Mouse (Mus musculus): ENCODE results near the gene Garnl3. TPM values are rescaled to one million over a fixed set of nuclear protein-coding genes. Genes with fewer than 3 reads are reported as not detected.

The Garnl3 gene
- total RNA-seq (2021) = 10 to 100 TPM; 28.7 to 37.6 TPM
- long read RNA-seq, partial matches to known transcripts = 3 of 34 reads
- long read RNA-seq, other reads (novel, unspliced or antisense) = 23 of 34 reads

DNA sequence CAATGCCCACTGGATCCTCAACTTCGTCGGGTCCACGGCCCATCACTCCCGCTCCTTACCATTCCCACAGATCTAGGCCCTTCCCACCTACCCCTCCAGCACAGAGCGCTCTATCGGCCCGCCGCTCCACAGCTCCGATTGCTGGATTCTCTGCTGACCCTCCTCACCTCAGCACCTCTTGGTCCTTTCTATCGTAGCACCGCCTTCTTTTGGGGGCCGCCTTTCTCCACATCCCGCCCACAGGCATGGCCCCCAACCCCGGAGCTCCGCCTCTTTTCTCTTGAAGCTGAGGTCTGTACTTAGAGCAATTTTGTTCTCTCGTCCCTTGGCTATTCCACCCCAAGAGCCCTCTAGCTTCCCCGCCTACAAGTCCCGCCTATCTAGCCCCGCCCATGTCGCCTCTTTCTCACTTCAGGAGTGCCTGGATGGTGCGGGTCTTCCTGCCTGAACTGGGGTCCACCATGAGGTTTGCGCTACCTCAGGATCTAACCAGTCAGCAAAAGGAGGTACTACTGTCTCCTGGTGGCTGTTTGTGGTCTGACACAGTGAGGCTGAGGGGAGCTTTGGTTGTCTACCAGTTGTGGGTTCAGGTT, at the start of gene Garnl3:
Gene Garnl3 (minus strand): TSS at position 155 of the 593 bp plus-strand sequence.
- peak; percentile 59 to 70 for DNase-seq (ENCODE audit: low spot score in 2 of 2)

DNA sequence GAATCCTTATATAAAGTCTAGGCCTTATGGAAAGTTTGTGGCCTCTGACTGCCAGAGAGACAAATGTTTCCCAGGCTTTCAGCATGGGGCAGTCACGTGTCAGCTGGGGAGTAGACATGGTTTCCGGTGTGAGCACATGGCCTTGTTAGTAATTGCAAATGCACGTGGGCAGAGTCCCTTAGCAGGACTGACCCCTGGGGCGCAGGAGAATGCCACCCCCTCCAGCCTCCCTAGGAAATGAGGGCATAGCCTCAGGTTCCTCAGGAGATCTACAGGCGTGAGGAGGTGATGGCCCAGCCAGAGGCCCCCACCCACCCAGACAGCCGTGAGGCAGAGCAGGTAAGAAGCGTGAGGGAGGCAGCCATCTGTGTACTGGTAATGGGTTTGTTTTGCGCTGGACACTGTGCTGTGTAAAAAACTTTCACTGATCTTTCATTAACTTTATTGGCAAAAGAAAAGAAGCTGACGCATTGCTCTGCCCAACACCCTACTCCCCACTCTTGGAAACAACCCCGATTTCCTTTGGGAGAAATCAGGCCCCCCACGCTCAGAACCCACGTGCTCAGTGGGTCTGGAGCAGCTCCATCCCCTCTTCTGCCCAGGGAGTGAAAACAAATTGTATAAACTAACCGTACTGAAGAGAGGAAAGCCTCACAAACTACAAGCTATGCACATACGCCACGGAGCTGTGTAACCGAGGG, 48.6 kb upstream of the Garnl3 start:
- DNase-seq (ENCODE audit: low spot score in 2 of 2) = peak; percentile 47 to 52

DNA sequence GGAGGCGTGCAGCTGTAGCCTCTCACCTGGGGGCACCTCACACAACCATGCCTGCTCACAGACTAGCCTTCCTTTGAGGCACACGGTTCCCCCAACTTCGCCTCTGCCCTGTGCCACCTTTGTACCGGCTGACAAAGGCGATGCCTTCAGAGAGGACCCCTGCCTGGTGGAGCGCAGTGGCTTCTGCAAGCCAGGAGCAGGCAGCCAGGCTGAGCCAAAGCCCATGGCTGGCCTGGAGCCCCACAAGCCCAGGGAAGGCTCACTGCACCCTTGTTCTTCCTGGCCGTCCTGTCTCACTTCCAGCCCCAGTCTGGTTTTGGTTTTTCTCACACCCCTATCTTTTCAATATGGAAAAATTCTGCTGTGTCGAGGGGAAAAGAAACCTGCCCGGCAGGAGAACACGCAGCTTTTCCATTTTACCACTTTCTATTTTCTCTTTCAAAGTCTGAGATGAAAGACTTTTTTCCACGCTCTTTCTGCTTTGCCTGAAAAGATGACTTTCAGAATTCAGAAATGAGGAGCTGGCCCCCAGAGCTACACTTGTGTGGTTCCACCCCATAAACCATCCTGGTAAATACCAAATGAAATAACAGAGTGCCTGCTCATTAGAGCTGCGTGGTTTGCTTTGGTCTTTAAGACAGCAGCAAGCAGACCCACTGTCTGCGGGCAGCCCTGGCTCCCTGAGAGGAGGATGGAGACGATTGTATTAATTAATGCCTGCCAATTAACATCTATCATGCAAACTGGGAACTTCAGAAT, 47.9 kb upstream of the Garnl3 start:
- no peak for DNase-seq (ENCODE audit: low spot score in 2 of 2)

DNA sequence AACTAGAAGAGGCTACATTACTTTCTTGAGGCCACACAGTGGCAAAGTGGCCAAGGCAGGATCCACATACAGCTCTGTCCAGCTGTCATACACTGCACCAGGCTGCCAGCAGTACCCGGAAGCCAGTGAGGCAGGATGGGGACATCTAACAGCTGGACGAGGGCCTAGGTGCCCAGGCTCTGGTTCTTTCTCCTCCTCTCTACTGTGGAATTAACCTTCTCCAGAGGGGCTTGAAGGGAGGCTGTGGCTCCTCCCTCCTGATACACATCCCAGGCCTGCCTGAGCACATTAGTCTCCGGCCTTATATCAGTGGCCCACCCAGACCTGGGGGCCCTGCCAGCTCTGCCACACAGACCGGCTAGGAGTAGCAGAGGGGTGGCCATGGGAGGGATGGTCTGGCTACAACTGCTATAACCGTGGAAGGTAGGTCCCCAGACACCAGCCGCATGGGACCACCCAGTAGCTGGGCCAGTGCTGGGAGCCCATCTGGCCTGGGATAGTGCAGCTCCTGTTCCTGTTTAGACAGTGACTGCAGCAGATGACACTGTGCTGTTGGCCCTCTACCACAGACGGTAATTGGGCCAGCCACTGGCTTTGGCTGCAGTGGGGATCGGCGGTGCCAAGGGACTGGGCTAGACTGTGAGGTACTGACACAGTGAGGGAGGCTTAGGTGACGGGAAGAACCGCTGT, 46.9 kb upstream of the Garnl3 start:
- DNase-seq (ENCODE audit: low spot score in 2 of 2) = no peak

DNA sequence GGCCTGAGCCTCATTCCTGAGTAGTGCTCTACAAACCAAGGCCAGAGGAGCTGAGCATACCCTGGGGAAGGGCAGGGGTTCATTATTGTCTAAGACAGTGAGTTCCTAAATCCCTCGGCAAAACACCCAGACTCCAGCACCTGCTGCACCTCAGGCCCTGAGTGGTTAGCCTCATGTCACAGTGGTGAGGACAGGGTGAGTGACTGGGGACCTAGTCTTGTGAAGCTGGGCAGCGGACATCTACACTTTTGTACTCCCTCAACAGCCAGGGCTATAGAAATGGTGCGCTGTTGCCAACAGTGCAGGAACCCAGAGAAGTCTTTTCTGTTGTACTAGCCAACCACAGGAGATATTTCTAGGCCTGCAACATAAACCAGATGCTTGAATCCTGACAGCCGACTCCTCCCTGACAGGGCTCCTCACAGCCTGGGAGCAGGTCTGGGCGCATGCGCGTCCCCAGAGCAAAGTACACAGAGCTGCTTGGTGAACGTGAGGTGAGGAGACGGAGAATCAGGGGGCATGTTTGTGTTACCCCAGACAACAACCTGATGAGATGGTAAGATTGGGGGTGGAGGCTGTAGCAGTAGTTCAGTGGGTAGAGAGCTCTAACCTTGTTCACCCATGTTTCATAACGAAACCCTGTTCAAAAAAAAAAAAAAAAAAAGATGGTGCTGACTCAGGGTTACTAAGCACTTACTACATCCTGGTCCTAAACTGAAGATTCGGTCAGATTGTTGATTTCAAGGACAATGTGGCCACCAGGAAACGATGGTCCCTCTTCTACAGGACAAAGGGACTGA, 46.2 kb upstream of the Garnl3 start:
- DNase-seq (ENCODE audit: low spot score in 2 of 2) = no peak

DNA sequence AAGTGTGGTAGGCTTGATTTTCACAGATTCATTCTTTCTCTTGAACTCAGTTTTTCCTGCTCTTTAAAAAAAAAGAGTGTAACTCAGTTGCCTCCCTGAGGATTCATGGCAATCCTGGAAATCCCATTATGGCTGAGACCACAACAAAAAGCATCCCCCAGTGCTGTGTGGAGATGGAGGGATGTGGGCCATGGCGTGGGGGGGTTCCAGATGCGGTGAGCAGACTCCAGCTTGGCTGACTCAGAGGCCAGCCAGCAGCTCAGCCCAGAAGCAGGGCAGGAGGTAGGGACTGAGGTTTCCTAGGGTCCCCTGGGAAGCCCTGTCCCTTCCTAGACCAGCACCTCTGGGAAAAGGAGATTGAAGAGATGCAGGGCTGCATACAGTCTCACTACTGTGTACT, 45.5 kb upstream of the Garnl3 start:
- no peak for DNase-seq (ENCODE audit: low spot score in 2 of 2)

DNA sequence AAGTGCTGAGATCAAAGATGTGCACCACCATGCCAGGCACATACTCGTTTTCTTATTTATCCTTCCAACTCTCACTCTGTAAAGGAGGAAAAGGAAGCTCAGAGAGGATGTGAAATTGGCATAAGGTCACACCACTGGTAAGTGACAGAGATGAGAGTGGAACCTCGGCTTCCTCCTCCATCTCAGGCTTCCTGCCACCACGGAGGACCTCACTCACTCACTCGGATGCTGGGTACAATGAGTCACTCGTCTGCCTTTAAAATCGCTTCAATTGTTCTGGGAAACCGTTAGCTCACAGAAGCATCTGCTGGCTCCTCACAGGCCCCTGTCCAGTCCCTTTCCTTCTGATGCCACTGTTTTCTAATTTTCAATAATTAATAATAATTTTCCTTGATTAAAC, 45.1 kb upstream of the Garnl3 start:
- peak in 1 of 2 experiments; percentile 34 for DNase-seq (ENCODE audit: low spot score in 2 of 2)

DNA sequence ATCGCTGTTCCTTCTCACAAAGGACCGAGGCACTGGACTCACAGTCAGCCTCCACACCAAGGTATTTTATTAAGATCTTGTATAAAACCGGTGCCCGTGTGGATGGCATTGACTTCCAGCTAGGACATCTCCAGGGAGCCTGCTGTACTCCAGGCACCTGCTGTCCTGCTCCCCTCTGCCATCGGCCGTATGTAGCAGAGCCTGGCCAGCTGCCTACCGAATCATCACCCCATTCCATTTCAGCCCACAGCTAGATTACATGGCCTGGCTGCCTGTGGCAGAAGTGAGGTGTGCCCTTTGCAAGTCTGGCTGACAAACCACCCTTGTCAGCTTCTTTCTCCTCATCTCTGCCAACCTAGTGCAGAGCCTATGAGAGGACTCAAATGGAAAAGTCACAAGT, 42.2 kb upstream of the Garnl3 start:
- no peak for DNase-seq (ENCODE audit: low spot score in 2 of 2)

DNA sequence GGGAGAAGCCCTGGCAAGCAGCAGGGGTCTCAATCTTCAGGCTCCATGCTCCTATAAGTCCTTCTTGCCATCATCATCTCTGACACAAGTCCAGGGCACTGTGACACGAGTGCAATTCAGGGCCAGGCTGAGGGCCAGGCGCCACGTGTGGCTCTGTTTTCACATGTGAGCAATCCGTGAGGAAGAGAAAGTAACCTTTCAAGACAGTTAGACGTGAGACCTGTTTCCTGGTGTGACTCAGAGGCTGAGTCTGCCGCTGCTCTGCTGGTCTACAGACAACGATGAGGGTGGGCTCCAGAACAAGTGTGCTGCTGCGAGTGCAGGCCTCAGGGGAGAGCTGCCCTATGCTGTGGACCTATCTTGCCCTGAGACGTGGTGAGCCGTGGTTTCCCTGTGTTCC, 41.7 kb upstream of the Garnl3 start:
- no peak for DNase-seq (ENCODE audit: low spot score in 2 of 2)

DNA sequence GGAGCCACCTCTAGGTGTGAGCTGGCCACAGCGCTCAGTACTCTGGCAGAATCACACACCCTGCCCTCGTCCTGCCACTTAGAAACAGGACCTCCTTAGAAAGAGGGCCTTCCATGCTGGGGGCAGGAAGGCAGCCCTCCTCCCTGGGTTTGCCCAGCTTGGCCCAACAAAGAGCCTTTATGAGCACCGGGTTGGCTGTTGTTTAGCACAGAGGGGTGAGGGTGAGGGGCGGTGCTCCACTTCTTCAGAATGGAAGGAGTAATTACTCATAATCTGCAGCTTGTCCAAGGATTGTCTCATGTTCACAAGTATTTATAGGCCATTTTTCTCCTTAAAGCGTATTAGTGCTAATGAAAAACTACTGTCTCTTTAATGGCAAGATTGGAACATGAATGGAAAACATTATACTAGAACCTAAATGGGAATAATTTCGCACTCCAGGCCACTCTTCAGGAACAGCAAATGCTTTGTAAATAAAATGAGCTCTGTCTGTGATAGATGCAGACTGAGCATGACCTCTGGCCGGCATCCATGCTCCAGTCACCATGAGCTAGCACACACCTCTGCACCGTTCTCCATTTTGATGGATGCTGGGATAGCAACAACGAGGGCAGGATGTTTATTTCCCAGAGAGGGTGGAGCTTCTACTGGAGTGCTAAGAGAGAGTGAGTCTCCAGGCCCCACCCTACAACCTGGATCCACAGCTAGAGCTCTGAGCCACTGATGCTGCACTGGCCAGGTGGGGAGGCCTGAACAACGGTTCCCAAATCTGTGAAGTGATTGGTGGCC, 39.5 kb upstream of the Garnl3 start:
- no peak for DNase-seq (ENCODE audit: low spot score in 2 of 2)

DNA sequence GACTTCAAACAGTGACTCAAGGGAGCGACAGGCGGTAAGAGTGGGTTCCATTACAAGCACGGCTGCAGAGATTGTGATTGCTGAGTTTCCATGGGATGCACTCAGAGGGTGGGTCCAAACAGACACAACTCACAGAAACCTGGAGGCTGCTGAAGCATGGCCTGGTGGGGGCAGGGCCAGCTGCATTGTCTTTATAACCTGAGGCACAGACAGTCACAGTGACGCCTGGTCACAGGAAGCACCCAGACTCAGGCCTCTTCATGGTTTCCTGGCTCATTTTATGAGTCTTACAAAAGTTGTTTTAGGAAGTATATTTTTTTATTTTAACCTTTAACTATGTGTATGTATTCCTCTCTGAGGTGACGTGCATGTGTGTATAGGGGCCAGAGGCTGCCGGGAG, 38.0 kb upstream of the Garnl3 start:
- no peak for DNase-seq (ENCODE audit: low spot score in 2 of 2)

DNA sequence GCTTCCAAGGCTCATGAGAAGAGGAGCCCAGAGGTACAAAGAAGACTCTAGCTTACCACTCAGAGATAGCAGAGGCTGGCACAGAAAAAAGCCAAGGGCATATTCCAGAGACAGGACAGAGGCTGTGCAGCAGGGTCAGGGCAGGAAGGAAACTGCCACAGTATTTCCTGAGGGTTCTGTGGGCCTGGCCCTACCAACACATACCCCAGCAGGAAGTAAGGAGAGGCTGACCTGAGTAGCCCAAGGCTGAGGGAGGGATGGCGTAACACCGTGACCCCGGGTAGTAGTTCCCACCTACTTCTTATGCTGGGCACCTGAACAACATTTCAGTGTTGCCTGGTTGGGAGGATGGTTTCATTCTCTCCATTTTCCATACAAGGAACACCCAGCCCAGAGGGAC, 35.6 kb upstream of the Garnl3 start:
- no peak for DNase-seq (ENCODE audit: low spot score in 2 of 2)

DNA sequence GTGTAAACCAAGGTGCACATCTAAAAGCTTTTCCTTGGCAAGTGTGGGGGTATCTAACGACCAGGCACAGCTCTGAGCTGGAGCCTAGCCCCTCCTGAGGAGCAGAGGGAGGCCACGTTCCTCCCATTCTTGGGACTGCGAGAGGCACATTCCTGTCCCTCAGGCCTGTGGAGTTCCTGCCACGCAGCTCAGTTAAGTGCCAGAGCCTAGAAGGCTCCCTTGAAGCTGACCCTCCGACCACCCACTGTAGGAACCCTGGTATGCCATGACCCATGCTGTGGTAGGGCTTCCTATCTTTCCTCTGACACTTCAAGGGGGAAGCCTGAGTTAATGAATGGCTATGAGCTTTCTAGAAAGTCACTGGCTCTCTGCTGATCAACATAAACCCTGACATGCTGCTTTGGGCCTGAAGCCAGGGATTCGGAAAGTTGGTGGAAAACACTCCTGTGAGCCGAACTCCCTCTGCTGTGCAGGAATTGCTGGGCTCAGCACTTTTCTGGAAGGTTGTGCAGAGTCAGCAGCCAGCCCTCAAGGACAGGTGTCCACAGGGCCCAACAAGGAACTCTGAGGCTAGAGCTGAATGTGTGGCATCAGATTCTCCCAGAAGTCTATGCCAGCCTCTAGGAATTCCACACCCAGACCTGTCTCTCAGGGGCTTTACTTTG, 34.4 kb upstream of the Garnl3 start:
- DNase-seq (ENCODE audit: low spot score in 2 of 2) = no peak

DNA sequence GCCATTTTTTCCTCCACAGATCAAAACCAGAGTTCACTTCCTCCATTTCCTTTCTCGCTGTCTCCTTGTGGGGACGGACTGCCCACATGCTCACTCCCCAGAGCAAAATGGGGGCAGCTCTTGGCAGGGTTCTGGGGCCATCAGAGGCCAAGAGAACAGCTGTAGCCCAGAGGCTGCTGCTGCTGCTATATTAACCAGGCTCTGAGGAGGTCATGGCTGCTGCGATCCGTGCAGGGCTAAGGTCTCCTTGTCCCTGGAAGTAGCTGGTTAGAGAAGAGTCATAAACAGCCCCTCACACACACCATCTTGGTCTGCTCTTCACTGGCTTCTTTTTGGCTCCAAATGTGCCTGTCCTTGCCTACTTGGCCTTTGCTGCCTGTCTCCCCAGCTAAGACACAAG, 33.8 kb upstream of the Garnl3 start:
- no peak for DNase-seq (ENCODE audit: low spot score in 2 of 2)

DNA sequence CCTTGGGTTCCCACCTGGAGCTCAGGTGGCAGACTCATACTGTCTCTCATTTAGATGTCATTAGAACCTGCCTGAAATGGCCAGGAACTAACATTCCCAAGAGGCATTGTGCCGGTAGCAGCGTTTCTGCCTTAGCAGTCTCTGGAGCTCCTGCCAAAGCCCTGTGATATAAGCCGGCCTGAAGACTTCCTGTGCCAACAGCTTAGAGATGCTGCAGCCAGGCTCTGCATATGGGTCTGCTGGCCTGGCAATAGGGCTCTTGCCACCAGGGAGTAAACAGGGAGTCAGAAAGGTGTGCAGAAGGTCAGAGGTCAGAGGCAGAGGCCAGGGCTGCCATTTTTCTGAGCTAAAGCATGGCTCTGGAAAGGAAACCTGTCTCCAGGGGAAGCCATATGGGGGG, 33.2 kb upstream of the Garnl3 start:
- no peak for DNase-seq (ENCODE audit: low spot score in 2 of 2)

DNA sequence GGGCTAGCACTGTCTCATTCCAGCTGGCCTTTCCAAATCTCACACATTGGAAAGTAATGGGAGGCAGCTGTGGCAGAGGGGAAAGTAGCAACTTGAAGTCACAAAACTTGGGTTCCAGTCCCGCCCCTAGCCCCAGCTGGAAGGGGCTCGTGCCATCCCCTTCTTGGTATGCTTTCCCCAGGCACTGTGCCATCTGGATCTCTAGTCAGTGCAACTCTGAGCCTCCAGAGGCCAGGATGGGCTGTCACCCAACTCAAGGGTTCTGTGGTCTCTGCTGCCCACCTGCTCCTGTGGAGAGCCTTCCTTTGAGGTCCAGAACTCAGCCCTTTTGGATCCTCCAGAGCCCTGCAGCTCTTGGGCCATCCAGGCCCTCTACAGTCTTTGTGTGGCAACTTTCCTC, 30.7 kb upstream of the Garnl3 start:
- DNase-seq (ENCODE audit: low spot score in 2 of 2) = no peak

DNA sequence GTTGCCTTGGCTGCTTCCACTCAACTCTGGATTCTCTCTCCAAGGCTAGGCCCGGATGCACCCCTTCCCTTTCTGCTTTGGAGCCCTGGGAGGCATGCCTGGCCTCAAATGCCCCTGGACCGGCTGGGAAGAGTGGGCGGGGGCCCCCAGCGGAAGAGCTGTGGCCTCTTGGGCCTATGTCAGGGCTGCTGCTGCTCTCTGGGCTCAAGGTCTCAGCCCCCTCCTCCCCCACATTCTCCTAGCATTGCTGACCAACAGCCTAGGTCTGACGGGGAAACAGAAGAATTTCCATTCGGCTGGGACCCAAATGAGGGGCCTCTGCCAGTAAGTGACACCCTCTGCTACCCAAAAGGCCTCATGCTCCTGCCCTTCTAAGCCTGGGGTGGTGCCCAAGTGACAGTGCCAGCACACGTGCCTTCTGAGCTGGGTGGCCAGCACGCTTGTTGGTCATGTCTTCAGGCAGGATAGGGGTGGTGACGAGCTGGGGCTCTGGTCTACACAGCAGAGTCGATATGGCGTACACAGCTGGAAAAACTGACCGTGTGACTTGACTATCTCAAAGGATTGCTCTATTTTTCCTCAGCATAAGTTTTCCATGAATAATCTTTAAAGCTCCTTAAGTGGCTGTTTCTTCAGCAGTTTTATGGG, 29.0 kb upstream of the Garnl3 start:
- no peak for DNase-seq (ENCODE audit: low spot score in 2 of 2)

DNA sequence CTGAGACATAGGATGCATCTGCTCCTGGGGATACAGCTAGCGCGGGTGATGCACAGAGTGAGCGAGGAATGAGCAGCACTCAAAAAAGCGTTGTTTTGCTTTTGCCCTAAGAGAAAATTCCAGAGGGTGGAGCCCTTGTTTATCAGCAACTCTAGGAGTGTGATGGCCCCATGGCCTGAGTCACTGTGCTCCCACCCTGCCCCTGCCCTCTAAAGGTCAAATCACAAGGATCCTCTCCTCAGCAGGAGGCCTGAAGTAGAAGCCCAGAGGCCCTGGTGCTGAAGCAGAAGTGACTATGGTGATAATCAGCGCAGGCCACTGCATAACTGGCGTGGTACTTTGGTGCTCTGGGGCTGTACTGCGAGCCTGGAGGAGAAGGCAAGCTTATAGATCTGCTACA, 28.1 kb upstream of the Garnl3 start:
- DNase-seq (ENCODE audit: low spot score in 2 of 2) = no peak

DNA sequence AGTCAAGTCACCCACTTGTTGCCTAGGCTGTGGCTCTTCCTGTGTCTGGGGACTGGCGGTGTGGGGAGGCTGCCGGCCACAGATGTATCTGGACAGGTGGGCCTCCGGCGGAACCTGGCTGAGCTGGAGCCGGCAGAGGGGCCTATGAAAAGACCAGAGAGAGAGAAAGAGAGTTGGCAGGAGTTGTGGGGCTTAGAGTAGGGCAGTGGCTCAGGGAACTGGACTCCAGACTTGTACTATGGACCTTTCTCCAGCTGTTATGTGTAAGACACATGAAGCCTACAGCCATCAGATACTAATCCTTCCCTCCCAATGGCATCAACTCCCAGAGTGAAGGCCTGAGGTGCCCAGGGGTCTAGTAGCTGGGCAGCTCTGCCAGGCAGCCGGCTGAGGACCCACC, 27.4 kb upstream of the Garnl3 start:
- DNase-seq (ENCODE audit: low spot score in 2 of 2) = no peak

Data from layer of hippocampus, adult 18-20 months (tissue).